Mouse (Mus musculus) midbrain, embryonic 14.5 days (tissue): Measurements from ENCODE around the gene Gadd45a. TPM values are rescaled to one million over a fixed set of nuclear protein-coding genes. Genes with fewer than 3 reads are reported as not detected.

Experiments used
- ATAC-seq: fragments of 200-750 bp; cut with Nextera tagmentation; 2 replicates; pipeline ENCODE4 v1.8.0; 2017; ENCODE audit warnings: moderate number of reproducible peaks, moderate library complexity; ENCODE audit not compliant: low FRiP score, low TSS enrichment
- DNase-seq: peaks from one replicate; pipeline ENCODE4 v3.0.0-alpha.2; 2015
- H3K27ac ChIP-seq: fragments of 300-500 bp; sonication (generic); replicated peaks from 2 replicates; pipeline ENCODE4 v1.5.1; 2014; ENCODE audit warnings: mild to moderate bottlenecking, low read depth, low read length, moderate library complexity
- H3K27me3 ChIP-seq: fragments of 300-500 bp; sonication (generic); 2 replicates; pipeline ENCODE4 v1.6.1; 2014; ENCODE audit warnings: low read length, control low read depth, mixed read lengths; ENCODE audit not compliant: control insufficient read depth, insufficient read depth
- H3K36me3 ChIP-seq: fragments of 300-500 bp; sonication (generic); 2 replicates; pipeline ENCODE4 v1.6.1; 2014; ENCODE audit warnings: low read length, control low read depth; ENCODE audit not compliant: control insufficient read depth, insufficient read depth
- H3K4me1 ChIP-seq: fragments of 300-500 bp; sonication (generic); 2 replicates; pipeline ENCODE4 v1.6.1; 2014; ENCODE audit warnings: mild to moderate bottlenecking, antibody characterized with exemption, low read length, control low read depth; ENCODE audit not compliant: control insufficient read depth, insufficient read depth
- H3K4me2 ChIP-seq: fragments of 300-500 bp; sonication (generic); 2 replicates; pipeline ENCODE4 v1.6.1; 2014; ENCODE audit warnings: mild to moderate bottlenecking, low read length, moderate library complexity
- H3K4me3 ChIP-seq: fragments of 300-500 bp; sonication (generic); replicated peaks from 2 replicates; pipeline ENCODE4 v1.5.1; 2014; ENCODE audit warnings: low read depth, low read length
- H3K9ac ChIP-seq: fragments of 300-500 bp; sonication (generic); replicated peaks from 2 replicates; pipeline ENCODE4 v1.6.1; 2014; ENCODE audit warnings: mild to moderate bottlenecking, low read length, moderate library complexity
- H3K9me3 ChIP-seq: fragments of 300-500 bp; sonication (generic); 2 replicates; pipeline ENCODE4 v1.6.1; 2016; ENCODE audit warnings: low read length, control low read depth, mixed read lengths; ENCODE audit not compliant: control insufficient read depth
- WGBS: fragments of 180-500 bp; shearing (Covaris S2); extraction: QIAGEN DNeasy Blood & Tissue Kit; methylation state at CpG from one replicate; pipeline ENCODE4 v1.1.7; 2014; 5-methylcytosine and 5-hydroxymethylcytosine counted together
- polyA plus RNA-seq: library from polyadenylated mRNA; unstranded; fragments of >200 nt; fragmentation: Nextera tagmentation; extraction: Ambion mirVana; gene quantifications from 2 replicates; pipeline ENCODE4 v1.2.1, GENCODE M21; 2014

The Gadd45a gene
- polyA plus RNA-seq, 1 experiment from 2014 or later = 13.7 TPM

- H3K9ac ChIP-seq = no peak overlapping the region
- 86% methylated on average over 7 of the region's 7 CpGs for WGBS
- no peaks in the 10 kb centered on the region for H3K36me3 ChIP-seq
- no peaks in the 10 kb centered on the region for H3K9me3 ChIP-seq
- no peak overlapping the region for H3K4me3 ChIP-seq
- no peak overlapping the region for H3K27ac ChIP-seq
- no peak overlapping the region for H3K4me2 ChIP-seq
- ATAC-seq (no peak), DNase-seq (no peak)
- H3K27me3 ChIP-seq = no peaks in the 10 kb centered on the region
- H3K4me1 ChIP-seq = no peaks in the 10 kb centered on the region
Measured at GRCm38 (mm10) chr6:67016520-67017111, 20.6 kb downstream of the Gadd45a start.

GRCm38 (mm10) chr6:67015739-67016519 is 21.3 kb downstream of the Gadd45a start:
- 86% methylated on average over 8 of the region's 8 CpGs for WGBS
- H3K36me3 ChIP-seq = no peaks in the 10 kb centered on the region
- H3K27ac ChIP-seq = no peak overlapping the region

GRCm38 (mm10) chr6:67014679-67015075 is 22.6 kb downstream of the Gadd45a start:
- Histone ChIP-seq H3K27ac (no peak overlapping the region), H3K36me3 (no peaks in the 10 kb centered on the region), H3K27me3 (no peaks in the 10 kb centered on the region), H3K9ac (no peak overlapping the region), H3K4me3 (no peak overlapping the region), H3K4me2 (no peak overlapping the region), H3K9me3 (no peaks in the 10 kb centered on the region), H3K4me1 (no peaks in the 10 kb centered on the region)
- WGBS = 96% methylated on average over 1 of the region's 1 CpGs
- ATAC-seq = no peak
- DNase-seq = no peak

More at GRCm38 (mm10) chr6:67015739-67016519, 21.3 kb downstream of the Gadd45a start:
- Histone ChIP-seq H3K9me3 (no peaks in the 10 kb centered on the region), H3K9ac (no peak overlapping the region), H3K27me3 (no peaks in the 10 kb centered on the region), H3K4me2 (no peak overlapping the region), H3K4me1 (no peaks in the 10 kb centered on the region), H3K4me3 (no peak overlapping the region)
- DNase-seq = no peak
- ATAC-seq = no peak

- DNase-seq (no peak), ATAC-seq (no peak)
- Histone ChIP-seq H3K4me1 (no peaks in the 10 kb centered on the region), H3K9ac (no peak overlapping the region), H3K4me3 (no peak overlapping the region), H3K27ac (no peak overlapping the region), H3K4me2 (no peak overlapping the region), H3K9me3 (no peaks in the 10 kb centered on the region), H3K36me3 (no peaks in the 10 kb centered on the region), H3K27me3 (no peaks in the 10 kb centered on the region)
- WGBS = 87% methylated on average over 9 of the region's 9 CpGs
Measured at GRCm38 (mm10) chr6:67013949-67014678, 23.1 kb downstream of the Gadd45a start.

GRCm38 (mm10) chr6:67013293-67013948 is 23.8 kb downstream of the Gadd45a start:
- Histone ChIP-seq H3K4me2 (no peak overlapping the region), H3K9me3 (no peaks in the 10 kb centered on the region), H3K27ac (no peak overlapping the region), H3K4me3 (no peak overlapping the region), H3K27me3 (no peaks in the 10 kb centered on the region), H3K4me1 (no peaks in the 10 kb centered on the region), H3K9ac (no peak overlapping the region), H3K36me3 (no peaks in the 10 kb centered on the region)
- ATAC-seq (no peak), DNase-seq (no peak)
- 92% methylated on average over 6 of the region's 6 CpGs for WGBS

- H3K36me3 ChIP-seq = no peaks in the 10 kb centered on the region
- no peak overlapping the region for H3K4me3 ChIP-seq
- DNase-seq (no peak), ATAC-seq (no peak)
- no peaks in the 10 kb centered on the region for H3K27me3 ChIP-seq
- H3K27ac ChIP-seq = no peak overlapping the region
- H3K4me2 ChIP-seq = no peak overlapping the region
- H3K9ac ChIP-seq = no peak overlapping the region
- no peaks in the 10 kb centered on the region for H3K9me3 ChIP-seq
- no peaks in the 10 kb centered on the region for H3K4me1 ChIP-seq
Measured at GRCm38 (mm10) chr6:67011217-67011518, 26.1 kb downstream of the Gadd45a start.

- ATAC-seq = no peak
- DNase-seq = peak; percentile 9
- no peak overlapping the region for H3K4me2 ChIP-seq
Measured at GRCm38 (mm10) chr6:67010370-67011216, 26.7 kb downstream of the Gadd45a start.

GRCm38 (mm10) chr6:67009888-67010287 is 27.4 kb downstream of the Gadd45a start:
- 96% methylated on average over 3 of the region's 3 CpGs for WGBS
- ATAC-seq = no peak

More at GRCm38 (mm10) chr6:67010370-67011216, 26.7 kb downstream of the Gadd45a start:
- 57% methylated on average over 7 of the region's 7 CpGs for WGBS
- Histone ChIP-seq H3K9ac (no peak overlapping the region), H3K4me1 (no peaks in the 10 kb centered on the region), H3K4me3 (no peak overlapping the region), H3K27ac (no peak overlapping the region), H3K27me3 (no peaks in the 10 kb centered on the region), H3K9me3 (no peaks in the 10 kb centered on the region), H3K36me3 (no peaks in the 10 kb centered on the region)

More at GRCm38 (mm10) chr6:67009888-67010287, 27.4 kb downstream of the Gadd45a start:
- Histone ChIP-seq H3K4me2 (no peak overlapping the region), H3K36me3 (no peaks in the 10 kb centered on the region), H3K27me3 (no peaks in the 10 kb centered on the region), H3K27ac (no peak overlapping the region), H3K9ac (no peak overlapping the region), H3K4me3 (no peak overlapping the region), H3K4me1 (no peaks in the 10 kb centered on the region), H3K9me3 (no peaks in the 10 kb centered on the region)
- no peak for DNase-seq
